Mouse (Mus musculus) large intestine, adult 2 months (tissue): Measurements from ENCODE around the gene Bbox1. TPM values are rescaled to one million over a fixed set of nuclear protein-coding genes. Genes with fewer than 3 reads are reported as not detected.

Experiments used
- DNase-seq: peaks from one replicate; pipeline ENCODE4 v3.0.0-alpha.2; 2012; ENCODE audit warnings: low read depth, low spot score
- WGBS: fragments of 180-500 bp; shearing (Covaris S2); methylation state at CpG from one replicate; pipeline ENCODE4 v1.1.7; 2018; 5-methylcytosine and 5-hydroxymethylcytosine counted together
- polyA plus RNA-seq: library from polyadenylated mRNA; depleted of rRNA; stranded (reverse); fragments of >200 nt; gene quantifications from 2 replicates; pipeline ENCODE4 v1.2.3, GENCODE M21; 2012; rRNA removed

Gene Bbox1
- 0.08 and 0.11 TPM in 2 replicates for polyA plus RNA-seq

GRCm38 (mm10) chr2:110314509-110315155 is at the start of gene Bbox1:
TSS of gene Bbox1 (minus strand) at chr2:110314560.
- WGBS = 36% methylated on average over 6 of the region's 6 CpGs
- DNase-seq = no peak

GRCm38 (mm10) chr2:110363855-110364254 is 49.5 kb upstream of the Bbox1 start:
- WGBS = 73% methylated on average over 3 of the region's 3 CpGs
- no peak for DNase-seq

- DNase-seq = no peak
- 3% methylated on average over 33 of the region's 33 CpGs for WGBS
These were observed 48.3 kb upstream of the Bbox1 start, which contains the start of gene Fibin for GRCm38 (mm10) chr2:110362432-110363283. TSS of gene Fibin (minus strand) at chr2:110363183.

GRCm38 (mm10) chr2:110353302-110353970 is 39.1 kb upstream of the Bbox1 start:
- no peak for DNase-seq
- WGBS = 74% methylated on average over 5 of the region's 5 CpGs

GRCm38 (mm10) chr2:110351843-110352251 is 37.5 kb upstream of the Bbox1 start:
- WGBS = 58% methylated on average over 5 of the region's 5 CpGs
- DNase-seq = no peak

GRCm38 (mm10) chr2:110351406-110351805 is 37.0 kb upstream of the Bbox1 start:
- 23% methylated on average over 1 of the region's 1 CpGs for WGBS

GRCm38 (mm10) chr2:110328953-110329352 is 14.6 kb upstream of the Bbox1 start:
- no peak for DNase-seq

More at GRCm38 (mm10) chr2:110351406-110351805, 37.0 kb upstream of the Bbox1 start:
- no peak for DNase-seq

- no peak for DNase-seq
- 83% methylated on average over 4 of the region's 4 CpGs for WGBS
These were observed 5.6 kb upstream of the Bbox1 start for GRCm38 (mm10) chr2:110319949-110320348.

- WGBS = 33% methylated on average over 1 of the region's 1 CpGs
- DNase-seq = no peak
These were observed 4.9 kb upstream of the Bbox1 start for GRCm38 (mm10) chr2:110319266-110319665.

- WGBS = 90% methylated on average over 1 of the region's 1 CpGs
- DNase-seq = no peak
These were observed 4.4 kb upstream of the Bbox1 start for GRCm38 (mm10) chr2:110318719-110319118.

- no peak for DNase-seq
- WGBS = 27% methylated on average over 3 of the region's 3 CpGs
These were observed 1.9 kb upstream of the Bbox1 start for GRCm38 (mm10) chr2:110316116-110316883.

- 43% methylated on average over 5 of the region's 5 CpGs for WGBS
- no peak for DNase-seq
These were observed 286 bp downstream of the Bbox1 start for GRCm38 (mm10) chr2:110314074-110314473.

- WGBS = 28% methylated on average over 2 of the region's 2 CpGs
- DNase-seq = no peak
These were observed 995 bp downstream of the Bbox1 start for GRCm38 (mm10) chr2:110313305-110313824.

- 43% methylated on average over 12 of the region's 12 CpGs for WGBS
- DNase-seq = no peak
These were observed 8.7 kb downstream of the Bbox1 start for GRCm38 (mm10) chr2:110305358-110306283.

GRCm38 (mm10) chr2:110302261-110302660 is 12.1 kb downstream of the Bbox1 start:
- no peak for DNase-seq
- 18% methylated on average over 2 of the region's 2 CpGs for WGBS

GRCm38 (mm10) chr2:110301314-110301713 is 13.0 kb downstream of the Bbox1 start:
- 63% methylated on average over 3 of the region's 3 CpGs for WGBS
- DNase-seq = no peak

- 10% methylated on average over 3 of the region's 3 CpGs for WGBS
- no peak for DNase-seq
These were observed 19.4 kb downstream of the Bbox1 start for GRCm38 (mm10) chr2:110294927-110295326.

GRCm38 (mm10) chr2:110287959-110288358 is 26.4 kb downstream of the Bbox1 start:
- 95% methylated on average over 1 of the region's 1 CpGs for WGBS

More at GRCm38 (mm10) chr2:110287959-110288358, 26.4 kb downstream of the Bbox1 start:
- DNase-seq = no peak
